ENCODE assay signal across 19 mouse cellular contexts in the genomic region with DNA sequence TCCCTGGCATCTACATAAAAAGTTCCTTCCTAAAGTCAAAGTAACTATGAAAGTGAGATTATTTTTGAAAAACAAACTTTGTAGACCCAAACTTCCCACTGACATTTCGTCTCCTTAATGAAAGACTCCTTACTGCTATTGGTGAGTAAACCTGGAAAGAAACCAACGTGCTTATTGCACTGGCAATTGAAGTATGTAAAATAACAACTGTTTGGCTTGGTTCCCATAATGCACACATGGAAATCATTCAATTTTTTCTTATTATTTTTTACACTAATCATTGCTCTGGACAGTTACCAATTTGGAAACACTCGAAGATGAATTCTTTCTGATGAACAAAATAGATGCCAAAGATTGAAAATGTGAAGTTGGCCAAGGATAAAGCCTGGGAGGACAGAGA. TPM values are rescaled to one million over a fixed set of nuclear protein-coding genes. Genes with fewer than 3 reads are reported as not detected.
"Had no signal": no experiment of that assay in that cellular context is flagged by ENCODE, and none has a peak within 500 bp of the region (broad histone marks: within the 10 kb centered on the region; RNA-seq: fewer than 3 reads in every experiment).

No protein-coding gene starts in this region.

- H3K27me3 ChIP-seq: lung, embryonic 15.5 days; midbrain, embryonic 15.5 days had no signal

- H3K4me1 ChIP-seq: lung, embryonic 15.5 days; midbrain, embryonic 15.5 days had no signal

- H3K4me2 ChIP-seq: lung, embryonic 15.5 days; midbrain, embryonic 11.5 days; midbrain, embryonic 13.5 days; midbrain, embryonic 15.5 days; neural tube, embryonic 13.5 days; neural tube, embryonic 15.5 days had no signal

- ATAC-seq: lung, postnatal 0 days; midbrain, embryonic 13.5 days; midbrain, embryonic 15.5 days had no signal

- H3K36me3 ChIP-seq: lung, embryonic 15.5 days; midbrain, embryonic 13.5 days; midbrain, embryonic 15.5 days; neural tube, embryonic 13.5 days; neural tube, embryonic 15.5 days had no signal

- H3K9me3 ChIP-seq: lung, embryonic 15.5 days; midbrain, embryonic 13.5 days; midbrain, embryonic 15.5 days; neural tube, embryonic 13.5 days; neural tube, embryonic 15.5 days had no signal

- H3K4me3 ChIP-seq: lung, embryonic 15.5 days; midbrain, embryonic 13.5 days; midbrain, embryonic 15.5 days; neural tube, embryonic 13.5 days; neural tube, embryonic 15.5 days had no signal

- H3K9ac ChIP-seq: lung, embryonic 15.5 days; midbrain, embryonic 13.5 days; midbrain, embryonic 15.5 days; neural tube, embryonic 13.5 days; neural tube, embryonic 15.5 days had no signal

- DNase-seq: lung, adult 18-20 months; lung, postnatal 4 days; retina, postnatal 1 day; right cerebral cortex, adult 18-20 months; right cerebral cortex, postnatal 25 days; right cerebral cortex, postnatal 4 days; spleen, adult 18-20 months; thymus, adult 18-20 months; thymus, postnatal 14 days; thymus, postnatal 36 days had no signal

- H3K27ac ChIP-seq: lung, embryonic 15.5 days; midbrain, embryonic 13.5 days; midbrain, embryonic 15.5 days; neural tube, embryonic 13.5 days; neural tube, embryonic 15.5 days had no signal

RNA-seq across cellular contexts. Expression of a gene that starts 12.1 kb away (rescaled TPM):
- polyA plus RNA-seq: liver, embryonic 16.5 days; small intestine, adult 2 months had no signal
